Mouse (Mus musculus) left cerebral cortex, adult 18-20 months (tissue): ENCODE measurements around the gene Josd1. TPM values are rescaled to one million over a fixed set of nuclear protein-coding genes. Genes with fewer than 3 reads are reported as not detected.
"Not testable (repeated sequence)": the region's sequence is repeated elsewhere in the genome, so short reads cannot be mapped to it uniquely, and the experiment has no call there.

Experiments used
- DNase-seq, 2 experiments: peaks; one replicate each; pipeline ENCODE4 v3.0.0; 2021 to 2022; ENCODE audit warnings: low spot score in 2 of 2, mixed read lengths in 1 of 2
- total RNA-seq, 2 experiments: library from RNA; stranded (reverse); gene quantifications; 2 replicates each; pipeline ENCODE4 v1.2.3; 2021

The Josd1 gene
- total RNA-seq, 2 experiments from 2014 or later = 65.8 to 71.5 TPM

DNA sequence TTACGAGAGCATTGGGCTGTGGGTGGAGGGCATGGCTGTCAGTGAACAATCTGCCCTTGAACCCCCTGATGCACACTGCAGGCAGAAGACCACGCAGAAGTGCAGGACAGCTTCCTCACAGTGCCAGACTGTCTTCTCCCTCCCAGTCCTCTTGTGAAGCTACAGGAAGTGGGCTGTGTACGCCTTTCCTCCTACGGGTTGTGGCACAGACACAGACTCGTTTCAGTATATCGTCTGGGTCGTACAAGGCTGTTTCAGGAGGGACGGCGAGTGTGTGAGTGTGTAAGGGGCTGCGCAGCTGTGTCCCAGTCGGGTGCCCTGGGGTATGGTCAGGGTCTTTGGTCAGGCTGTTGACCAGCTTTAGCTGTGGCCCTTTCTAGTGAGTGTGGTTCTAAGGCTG, 6.0 kb upstream of the Josd1 start:
- no peak for DNase-seq

DNA sequence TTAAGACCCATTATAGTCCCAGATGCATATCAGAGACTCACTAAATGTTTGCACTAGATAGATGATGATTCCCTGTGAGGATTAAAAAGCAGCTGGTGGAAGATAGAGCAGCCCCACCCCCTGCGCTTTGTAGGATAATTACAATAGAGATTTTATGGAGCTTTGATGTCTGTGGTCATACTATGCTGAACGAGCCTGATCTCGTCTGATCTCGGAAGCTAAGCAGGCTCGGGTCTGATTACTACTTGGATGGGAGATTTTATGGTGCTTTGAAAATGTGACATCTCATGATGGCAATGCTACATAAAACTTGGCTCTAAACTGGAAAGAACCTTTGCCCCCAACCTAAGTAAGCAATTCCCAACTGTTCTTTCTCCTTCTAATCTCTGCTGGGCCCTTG, 4.6 kb upstream of the Josd1 start:
- DNase-seq = no peak

DNA sequence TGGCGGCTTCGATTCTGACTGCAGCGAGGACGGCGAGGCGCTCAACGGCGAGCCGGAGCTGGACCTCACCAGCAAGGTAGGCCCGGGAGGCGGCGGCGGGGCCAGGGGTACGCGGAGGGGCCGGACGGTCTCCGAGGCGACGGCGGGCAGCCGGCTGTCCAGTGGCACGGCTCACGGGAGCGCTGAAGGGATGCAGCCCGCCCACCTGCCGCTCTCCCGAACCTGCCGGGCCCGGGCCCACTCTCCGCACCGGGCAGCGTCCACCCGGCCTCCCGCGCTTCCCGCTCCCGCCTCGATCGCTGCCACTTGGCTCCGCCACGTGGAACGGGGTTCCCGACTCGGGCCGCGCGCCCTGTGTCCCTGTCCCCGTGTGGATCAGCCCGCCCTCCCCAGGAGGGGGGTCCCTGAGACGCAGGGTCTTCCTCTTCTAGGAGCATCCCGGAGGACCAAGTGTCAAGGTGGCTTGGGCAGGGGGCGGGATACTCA, 3.3 kb upstream of the Josd1 start:
- DNase-seq = no peak

DNA sequence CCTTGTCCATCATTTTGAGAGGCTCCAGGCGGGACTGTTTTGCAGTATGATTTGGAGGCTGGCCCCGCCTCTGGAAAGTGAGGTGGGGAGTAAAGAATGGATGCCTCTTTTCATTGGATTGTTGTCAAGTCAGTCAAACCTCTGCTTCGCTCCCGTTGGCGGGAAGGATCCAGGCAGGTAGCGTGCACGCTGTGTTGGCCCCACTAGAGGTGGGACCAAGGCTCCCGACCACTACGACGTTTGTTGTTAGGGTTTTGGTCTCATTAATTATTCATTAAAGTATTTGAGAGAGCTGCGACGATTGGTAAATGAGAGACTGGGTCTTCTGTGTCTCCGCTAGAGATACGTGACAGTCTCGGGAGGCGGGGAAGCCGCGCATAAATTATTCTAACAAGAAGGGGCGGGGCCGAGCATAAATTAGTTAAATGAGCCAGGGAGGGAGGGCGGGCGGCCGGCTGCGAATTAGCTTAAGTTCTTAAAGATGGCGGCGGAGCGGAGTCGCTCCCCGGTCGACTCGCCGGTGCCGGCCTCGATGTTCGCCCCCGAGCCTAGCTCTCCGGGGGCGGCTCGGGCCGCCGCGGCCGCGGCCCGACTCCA, 2.8 kb upstream of the Josd1 start, which contains the start of gene Gtpbp1:
TSS of gene Gtpbp1 (plus strand) at position 420 of the 597 bp plus-strand sequence.
- DNase-seq = peak; percentile 94 to 97

DNA sequence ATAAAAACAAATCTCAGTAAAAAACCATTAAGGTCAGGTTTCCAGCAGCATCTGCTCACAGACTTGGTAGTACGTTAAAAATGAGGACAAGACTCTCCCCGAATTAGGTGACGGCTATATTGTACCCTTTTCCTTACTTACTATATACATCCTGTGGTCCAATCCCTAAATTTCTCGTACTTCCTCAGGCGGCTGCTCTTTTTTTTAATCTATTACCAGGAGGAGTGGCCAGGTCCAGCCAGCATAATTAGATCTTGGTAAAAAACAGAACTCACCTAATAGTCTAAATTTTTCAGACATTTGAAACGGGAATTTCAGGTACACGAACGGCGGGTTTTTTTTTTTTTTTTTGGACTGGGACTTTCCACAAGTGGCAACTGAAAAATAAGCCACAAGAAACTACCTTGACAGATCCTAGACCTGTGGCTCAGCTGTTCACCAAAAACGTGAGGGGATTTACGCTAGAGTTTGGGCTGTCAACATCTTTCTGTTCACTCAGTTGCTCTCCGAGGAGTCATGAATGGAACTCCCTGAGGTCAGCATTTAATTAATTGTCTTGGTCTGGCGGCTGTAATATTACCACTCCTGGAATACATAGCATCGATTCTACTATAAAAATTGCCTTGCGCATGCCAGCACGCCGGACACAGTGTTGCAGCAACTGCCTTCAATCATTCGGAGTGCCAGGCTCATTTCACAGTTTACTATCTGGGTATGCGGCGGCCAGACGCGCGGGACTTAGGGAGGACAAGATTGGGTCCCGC, 2.1 kb upstream of the Josd1 start:
- DNase-seq = no peak

DNA sequence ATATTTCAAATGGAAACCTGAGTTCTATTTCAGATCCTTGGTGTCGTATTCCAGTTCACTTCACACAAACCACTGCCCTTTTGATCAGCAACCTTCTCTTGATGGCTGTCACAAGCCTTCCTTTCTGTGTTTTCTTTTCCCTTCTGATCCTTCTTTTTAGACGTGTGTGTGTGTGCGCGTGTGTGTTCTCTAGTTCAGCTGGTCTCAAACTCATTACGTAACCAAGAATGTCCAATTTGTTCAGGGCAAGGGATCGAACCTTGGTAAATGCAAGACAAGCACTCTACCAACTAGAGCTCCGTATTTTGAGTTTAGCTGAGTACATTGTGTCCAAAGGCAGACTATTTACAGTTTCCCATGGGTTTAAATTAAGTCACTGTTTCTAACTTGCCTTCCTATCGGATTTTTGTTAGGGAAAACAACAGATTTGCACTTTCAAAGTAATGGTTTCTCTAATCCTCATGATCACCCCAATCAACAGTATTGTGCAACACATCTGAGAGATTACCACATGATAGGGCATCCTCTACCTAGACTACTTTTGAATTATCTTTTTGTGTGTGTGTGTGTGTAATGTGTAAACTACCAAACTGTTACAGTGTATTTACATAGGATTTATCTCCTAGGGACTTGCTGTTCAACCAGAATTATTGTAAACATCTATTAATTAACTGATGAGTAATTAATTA, 693 bp upstream of the Josd1 start:
- no peak for DNase-seq

DNA sequence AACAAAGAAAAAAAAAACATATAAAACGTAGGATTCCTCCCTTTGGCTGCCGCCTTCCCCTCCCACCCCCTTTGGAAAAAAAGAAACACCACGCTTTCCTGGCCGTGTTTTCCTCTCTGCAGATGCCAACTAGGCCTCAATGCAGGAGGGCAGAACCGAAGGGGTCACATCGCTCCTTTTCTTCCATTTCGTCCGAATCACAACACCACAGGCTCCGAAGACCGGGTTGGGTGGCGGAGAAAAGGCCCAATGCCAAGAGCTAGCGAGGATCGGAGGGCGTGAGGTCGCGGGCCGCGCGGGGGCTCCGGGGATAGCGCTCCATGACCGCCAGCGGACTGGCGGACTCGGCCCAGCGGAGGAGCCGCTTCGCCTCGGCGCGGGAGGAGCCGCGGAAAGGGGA, 544 bp downstream of the Josd1 start:
- DNase-seq = peak; percentile 22 to 41

DNA sequence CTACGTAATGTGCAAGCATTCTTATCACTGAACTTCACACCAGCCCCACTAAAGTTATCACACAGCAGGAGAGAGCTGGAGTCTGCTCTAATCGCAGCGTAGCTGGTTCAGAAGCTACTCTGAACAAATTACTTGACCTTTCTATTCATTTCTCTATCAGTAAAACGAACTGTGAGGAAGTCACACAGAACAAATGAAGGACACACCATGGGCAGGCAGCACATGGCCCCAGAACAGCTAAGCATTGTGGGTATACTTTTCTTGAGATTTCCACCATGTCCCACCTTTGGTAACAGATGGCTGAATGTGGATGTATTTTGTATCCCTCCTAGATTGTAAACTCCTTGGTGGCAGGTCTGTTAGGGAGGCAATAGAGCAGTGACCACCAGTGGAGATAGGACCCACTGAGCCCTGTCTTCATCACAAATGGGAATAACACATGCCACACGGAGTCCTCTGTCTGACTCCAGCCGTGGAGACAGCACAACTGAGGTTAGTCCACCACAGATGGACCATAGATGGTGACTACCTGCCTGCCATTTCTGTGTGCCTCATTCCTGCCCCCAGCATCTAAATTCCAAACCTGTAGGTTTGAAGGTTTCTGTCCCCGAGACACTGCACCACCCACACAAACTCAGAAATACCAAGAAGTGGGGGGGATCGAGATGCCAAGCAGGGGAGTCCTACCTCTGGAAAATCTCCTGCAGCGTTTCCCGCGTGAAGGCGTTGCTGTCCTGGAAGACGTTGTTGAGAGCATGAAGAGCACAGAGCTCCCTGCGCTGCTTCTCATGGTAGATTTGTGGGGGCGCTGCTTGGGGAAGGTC, 1.5 kb downstream of the Josd1 start:
- no peak for DNase-seq

DNA sequence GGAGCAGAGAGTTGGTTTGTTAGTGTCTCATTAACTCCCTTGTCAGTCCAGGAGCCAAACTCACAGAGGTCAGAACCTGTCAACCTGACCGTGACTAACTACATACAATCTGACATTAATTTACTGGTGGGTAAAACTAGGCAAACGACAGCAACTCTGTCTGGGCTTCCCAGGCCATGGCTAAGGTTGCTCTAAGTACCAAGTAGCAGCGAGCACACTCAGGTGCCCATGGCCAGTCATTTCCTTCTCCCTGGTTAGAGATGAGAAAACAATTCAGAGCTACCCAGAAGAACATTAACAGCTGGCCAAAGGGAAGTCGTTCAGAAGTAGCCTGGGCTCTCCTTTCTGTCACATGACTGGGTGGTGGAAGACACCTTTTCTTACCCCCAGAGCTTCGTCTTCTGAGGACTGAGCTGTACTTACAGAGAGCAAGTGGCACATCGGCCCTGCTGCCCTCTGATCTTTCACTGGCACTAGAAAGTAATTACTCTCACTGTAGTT, 2.5 kb downstream of the Josd1 start:
- no peak for DNase-seq

DNA sequence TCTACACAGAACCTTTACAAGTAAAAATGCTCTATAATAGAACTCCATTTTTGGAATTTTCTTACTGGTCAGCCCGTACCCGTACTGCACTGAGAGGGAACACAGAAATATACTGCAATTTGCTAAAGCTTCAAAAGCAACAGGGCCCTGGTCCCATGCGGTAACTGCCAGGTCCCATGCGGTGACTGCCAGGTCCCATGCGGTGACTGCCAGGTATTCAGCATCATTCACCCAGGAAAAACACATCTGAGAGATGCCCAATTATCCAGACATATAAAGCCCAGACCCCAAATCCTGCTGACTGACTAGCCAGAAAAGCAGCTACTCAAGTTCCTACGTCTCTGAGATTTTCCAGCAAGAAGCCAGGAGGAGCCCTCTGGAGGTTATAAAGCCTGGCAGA, 3.1 kb downstream of the Josd1 start:
- DNase-seq = no peak

DNA sequence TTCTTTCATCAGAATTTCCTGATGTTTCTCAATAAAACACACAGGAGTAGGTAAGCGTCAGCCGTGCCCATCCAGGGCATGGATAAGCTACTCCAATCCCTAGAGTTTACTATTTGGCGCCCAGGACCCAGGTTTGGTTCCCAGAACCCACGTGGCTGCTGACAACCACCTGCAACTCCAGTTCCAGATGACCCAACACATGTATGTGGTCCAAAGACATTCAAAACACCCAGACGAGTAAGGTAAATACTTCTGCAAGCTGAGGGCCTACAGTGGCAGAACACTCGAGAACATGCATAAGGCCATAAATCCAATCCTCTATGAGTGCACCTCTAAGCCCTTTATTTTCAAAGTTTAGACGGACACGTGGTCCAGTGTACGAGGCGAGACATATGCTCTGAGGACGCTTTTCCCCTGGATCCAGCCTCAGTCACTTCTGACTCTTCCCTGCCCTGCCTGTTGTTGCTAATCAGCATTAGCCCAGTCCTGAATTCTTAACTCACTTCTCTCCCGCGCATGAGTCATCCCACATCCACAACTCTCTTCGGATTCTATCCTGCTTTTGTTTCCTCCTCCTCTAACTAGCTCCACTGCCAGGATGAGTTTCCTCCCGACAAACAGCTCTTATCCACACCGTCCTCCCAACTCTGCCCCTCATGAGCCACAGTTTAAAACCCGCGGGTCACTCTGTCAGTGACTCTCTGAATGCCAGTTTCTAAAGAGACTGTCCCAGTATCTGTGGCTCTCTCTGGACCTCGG, 3.8 kb downstream of the Josd1 start:
- peak; percentile 44 to 47 for DNase-seq

DNA sequence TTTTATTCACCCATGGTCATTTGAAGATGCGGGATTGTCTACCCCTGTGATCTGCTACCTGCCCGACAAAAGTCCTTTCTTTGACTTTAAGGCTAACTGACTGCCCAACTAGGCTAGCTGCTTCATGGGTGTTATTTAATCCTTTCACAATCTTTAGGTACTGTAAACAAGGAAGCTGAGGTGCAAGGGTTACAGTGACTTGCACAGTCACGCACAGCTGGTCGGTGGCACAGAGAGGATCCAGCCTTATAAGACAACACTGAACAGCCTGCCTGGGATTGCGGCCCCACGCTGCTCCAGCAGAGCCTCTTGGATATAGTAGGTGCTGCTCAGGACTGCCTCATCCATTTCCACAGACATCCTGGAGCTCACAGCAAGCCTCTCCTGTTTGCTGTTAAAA, 4.6 kb downstream of the Josd1 start:
- no peak for DNase-seq

DNA sequence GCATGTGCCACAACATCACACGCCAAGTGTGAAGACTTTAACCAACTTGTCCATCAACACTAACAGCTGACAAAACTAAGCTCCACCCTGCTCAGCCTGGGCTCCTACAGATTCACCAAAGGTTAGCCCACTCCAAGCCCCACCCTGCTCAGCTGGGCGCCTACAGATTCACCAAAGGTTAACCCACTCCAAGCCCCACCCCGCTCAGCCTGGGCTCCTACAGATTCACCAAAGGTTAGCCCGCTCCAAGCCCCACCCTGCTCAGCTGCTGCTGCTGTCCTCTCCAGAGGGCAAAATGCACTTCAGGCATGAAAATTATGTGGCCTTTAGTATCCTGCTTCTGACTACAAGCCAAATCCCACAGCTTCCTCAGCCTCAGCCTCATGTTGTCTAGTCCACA, 5.7 kb downstream of the Josd1 start:
- DNase-seq = no peak

DNA sequence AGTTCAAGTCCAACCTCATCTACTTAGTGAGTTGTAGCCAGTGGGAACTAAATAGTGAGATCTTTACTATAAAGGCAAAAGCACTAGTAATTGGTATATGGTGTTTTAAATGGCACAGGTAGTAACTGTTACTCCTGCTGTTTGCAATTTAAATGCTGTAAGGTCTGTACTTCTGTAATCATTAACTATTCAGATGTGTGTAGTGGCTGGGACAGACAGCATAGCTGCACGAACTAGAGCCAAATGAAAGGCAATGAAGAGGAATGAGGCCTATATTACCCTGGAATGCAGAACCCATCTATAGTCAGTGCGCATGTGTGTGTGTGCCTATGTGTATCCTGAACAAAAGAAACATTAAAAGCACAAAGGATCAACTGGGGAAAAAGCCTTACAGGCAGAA, 9.8 kb downstream of the Josd1 start:
- DNase-seq = no peak

DNA sequence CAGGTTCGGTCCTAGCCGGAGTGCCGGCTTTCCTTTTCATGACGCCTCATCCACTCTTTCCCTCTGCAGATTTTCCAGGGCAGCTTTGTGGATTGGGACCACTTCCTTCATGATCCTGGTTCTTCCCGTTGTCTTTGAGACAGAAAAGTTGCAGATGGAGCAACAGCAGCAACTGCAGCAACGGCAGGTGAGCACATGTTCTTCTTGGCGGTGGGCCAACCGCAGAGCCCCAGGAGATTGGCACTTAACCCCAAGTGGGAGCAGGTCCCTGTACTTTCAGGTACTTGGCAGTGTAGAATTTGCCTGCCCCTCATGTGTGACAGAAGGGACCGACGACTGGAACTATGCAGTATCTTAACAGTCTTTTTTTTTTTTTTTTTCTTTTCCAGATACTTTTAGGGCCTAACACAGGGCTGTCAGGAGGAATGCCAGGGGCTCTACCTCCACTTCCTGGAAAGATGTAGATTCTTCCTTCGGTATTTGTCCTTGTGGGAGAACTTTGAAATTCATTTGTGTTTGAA, 15.8 kb downstream of the Josd1 start:
- DNase-seq = not testable (repeated sequence)

DNA sequence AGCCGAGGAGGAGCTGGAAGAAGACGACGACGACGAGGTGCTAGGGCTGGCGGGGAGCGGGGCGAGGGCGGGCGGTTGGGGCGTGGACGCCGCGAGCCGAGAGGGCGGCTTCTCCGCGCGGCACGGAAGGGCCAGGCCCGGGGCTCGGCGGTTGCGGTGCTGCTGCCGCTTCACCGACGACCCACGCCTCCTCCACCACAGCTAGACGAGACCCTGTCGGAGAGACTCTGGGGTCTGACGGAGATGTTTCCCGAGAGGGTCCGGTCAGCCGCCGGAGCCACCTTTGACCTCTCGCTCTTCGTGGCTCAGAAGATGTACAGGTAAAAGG, 16.8 kb downstream of the Josd1 start:
- no peak for DNase-seq

DNA sequence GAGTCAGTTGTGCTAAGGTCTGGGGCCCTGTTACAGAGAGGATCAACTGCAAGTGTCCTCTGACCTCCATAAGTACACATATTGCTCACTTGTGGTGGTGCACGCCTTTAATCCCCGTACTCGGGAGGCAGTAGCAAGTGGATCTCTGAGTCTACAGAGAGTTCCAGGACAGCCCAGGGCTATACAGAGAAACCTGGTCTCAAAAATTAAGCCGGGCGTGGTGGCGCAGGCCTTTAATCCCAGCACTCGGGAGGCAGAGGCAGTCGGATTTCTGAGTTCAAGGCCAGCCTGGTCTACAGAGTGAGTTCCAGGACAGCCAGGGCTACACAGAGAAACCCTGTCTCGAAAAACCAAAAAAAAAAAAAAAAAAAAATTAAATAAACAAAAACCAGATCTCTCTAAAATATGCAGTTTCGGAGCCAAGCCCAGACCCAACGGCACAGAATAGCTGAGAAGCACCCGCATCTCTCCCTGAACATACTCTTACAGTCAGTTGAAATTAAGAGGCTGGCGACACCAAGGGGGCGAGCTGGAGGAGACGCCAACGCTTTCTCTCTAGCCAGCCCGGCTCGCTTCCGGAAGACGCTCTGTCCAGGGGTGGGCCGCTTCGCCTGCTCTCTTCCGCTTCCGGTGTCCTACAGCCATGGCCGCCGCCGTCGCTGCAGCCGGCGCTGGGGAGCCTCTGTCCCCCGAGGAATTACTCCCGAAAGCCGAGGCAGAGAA, 17.3 kb downstream of the Josd1 start, which contains the start of gene Tomm22:
TSS of gene Tomm22 (plus strand) at position 613 of the 723 bp plus-strand sequence.
- DNase-seq = peak; percentile 87 to 93

DNA sequence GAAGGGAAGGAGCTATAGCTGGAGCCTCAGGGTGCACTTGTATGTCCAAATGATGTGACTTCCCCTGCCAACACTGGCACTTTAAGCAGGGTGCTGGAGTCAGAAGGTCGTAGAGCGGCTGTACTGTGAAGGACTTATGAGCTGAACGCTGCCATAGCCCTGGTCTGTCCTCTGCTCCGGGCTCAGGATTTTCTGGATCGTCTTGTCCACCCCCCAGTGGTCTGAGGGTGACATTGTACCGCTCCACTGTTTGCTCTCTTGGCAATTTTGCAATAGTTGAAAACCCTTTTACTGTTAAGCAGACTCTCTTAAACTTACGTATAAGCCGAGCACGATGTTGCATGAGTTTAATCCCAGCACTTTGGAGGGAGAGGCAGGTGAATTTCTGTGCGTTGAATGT, 18.5 kb downstream of the Josd1 start:
- DNase-seq = no peak

DNA sequence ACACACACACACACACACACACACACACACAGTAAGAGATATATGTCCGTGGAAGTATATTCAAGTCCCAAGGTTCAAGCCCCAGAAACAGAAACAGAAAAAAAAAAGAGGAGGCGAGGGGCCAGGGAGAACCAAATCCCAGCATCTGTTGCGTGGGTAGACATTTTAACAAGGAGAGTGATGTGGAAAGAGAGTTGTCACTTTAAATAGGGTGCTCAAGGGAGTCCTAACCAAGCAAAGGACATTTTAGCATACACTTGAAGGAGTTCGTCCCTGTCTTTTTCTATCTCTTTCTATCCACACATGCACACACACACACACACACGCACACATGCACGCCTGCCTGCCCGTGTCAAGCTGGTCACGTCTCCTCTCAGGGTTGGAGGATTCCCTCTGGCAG, 23.1 kb downstream of the Josd1 start:
- peak; percentile 68 to 70 for DNase-seq

DNA sequence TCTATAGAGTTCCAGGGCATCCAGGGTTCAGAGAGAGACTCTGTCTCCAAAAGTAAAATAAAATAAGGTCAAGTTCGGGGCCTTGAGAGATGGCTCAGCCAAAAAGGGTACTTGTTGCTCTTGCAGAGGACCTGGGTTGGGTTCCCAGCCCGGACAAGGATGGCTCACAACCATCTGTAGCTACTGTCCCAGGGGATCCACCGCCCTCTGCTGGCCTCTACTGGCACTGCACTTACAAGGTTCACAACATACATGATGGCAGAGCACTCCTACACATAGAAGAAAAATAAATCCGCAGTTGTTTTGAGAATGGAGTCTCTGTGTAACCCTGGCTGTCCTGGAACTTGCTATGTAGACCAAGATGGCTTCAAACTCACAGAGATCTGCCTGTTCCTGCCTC, 25.9 kb downstream of the Josd1 start:
- DNase-seq = no peak
